Mouse (Mus musculus): ENCODE data around the gene Nab1. TPM values are rescaled to one million over a fixed set of nuclear protein-coding genes. Genes with fewer than 3 reads are reported as not detected.

Gene Nab1
- polyA plus RNA-seq, 1 experiment from 2014 or later = 8.0 TPM

- H3K4me1 ChIP-seq (ENCODE audit: control insufficient read depth, insufficient read depth, low read depth, low read length) = peaks cover 4% of the 10 kb centered on the region; the same call in 1 of the 2 replicates
- no peaks in the 10 kb centered on the region for H3K27me3 ChIP-seq (replicated peaks; ENCODE audit: control insufficient read depth, insufficient read depth, low read length)
- H3K36me3 ChIP-seq (ENCODE audit: control insufficient read depth, insufficient read depth, low read length) = no peaks in the 10 kb centered on the region
- H3K9ac ChIP-seq (ENCODE audit: low read depth, low read length) = no peak overlapping the region
- H3K4me2 ChIP-seq (ENCODE audit: low read length) = peak overlapping the region; percentile 96
- peak overlapping the region; percentile 93 for H3K4me3 ChIP-seq (ENCODE audit: low read length)
- no peak for ATAC-seq
- H3K27ac ChIP-seq (ENCODE audit: low read depth, low read length) = no peak overlapping the region
- no peaks in the 10 kb centered on the region for H3K9me3 ChIP-seq (ENCODE audit: control insufficient read depth, low read length)
- 16% methylated on average over 6 of the region's 6 CpGs for WGBS
These were observed 1.6 kb downstream of the Nab1 start for GRCm38 (mm10) chr1:52498786-52499450.

- Histone ChIP-seq H3K9ac (ENCODE audit: low read depth, low read length) (no peak overlapping the region), H3K4me1 (ENCODE audit: control insufficient read depth, insufficient read depth, low read depth, low read length) (no peaks in the 10 kb centered on the region), H3K27me3 (replicated peaks; ENCODE audit: control insufficient read depth, insufficient read depth, low read length) (no peaks in the 10 kb centered on the region), H3K36me3 (ENCODE audit: control insufficient read depth, insufficient read depth, low read length) (peaks cover 3% of the 10 kb centered on the region; the same call in 1 of the 2 replicates), H3K9me3 (ENCODE audit: control insufficient read depth, low read length) (no peaks in the 10 kb centered on the region), H3K4me2 (ENCODE audit: low read length) (no peak overlapping the region), H3K4me3 (ENCODE audit: low read length) (no peak overlapping the region), H3K27ac (ENCODE audit: low read depth, low read length) (no peak overlapping the region)
- 63% methylated on average over 7 of the region's 7 CpGs for WGBS
- ATAC-seq = 0 out of 2 replicates have a peak, but pooled peaks have one; percentile 52
These were observed 10.8 kb downstream of the Nab1 start for GRCm38 (mm10) chr1:52489538-52490181.

GRCm38 (mm10) chr1:52484980-52485379, 15.5 kb downstream of the Nab1 start:
- Histone ChIP-seq H3K4me3 (ENCODE audit: low read length) (no peak overlapping the region), H3K4me2 (ENCODE audit: low read length) (no peak overlapping the region), H3K9ac (ENCODE audit: low read depth, low read length) (no peak overlapping the region), H3K27me3 (replicated peaks; ENCODE audit: control insufficient read depth, insufficient read depth, low read length) (no peaks in the 10 kb centered on the region), H3K27ac (ENCODE audit: low read depth, low read length) (no peak overlapping the region), H3K4me1 (ENCODE audit: control insufficient read depth, insufficient read depth, low read depth, low read length) (no peaks in the 10 kb centered on the region), H3K9me3 (ENCODE audit: control insufficient read depth, low read length) (no peaks in the 10 kb centered on the region), H3K36me3 (ENCODE audit: control insufficient read depth, insufficient read depth, low read length) (peaks cover 3% of the 10 kb centered on the region; the same call in 1 of the 2 replicates)
- WGBS = 94% methylated on average over 4 of the region's 4 CpGs
- no peak for ATAC-seq

- H3K9me3 ChIP-seq (ENCODE audit: control insufficient read depth, low read length) = no peaks in the 10 kb centered on the region
- H3K4me1 ChIP-seq (ENCODE audit: control insufficient read depth, insufficient read depth, low read depth, low read length) = no peaks in the 10 kb centered on the region
- ATAC-seq = no peak
- no peak overlapping the region for H3K27ac ChIP-seq (ENCODE audit: low read depth, low read length)
- no peak overlapping the region for H3K4me3 ChIP-seq (ENCODE audit: low read length)
- no peak overlapping the region for H3K4me2 ChIP-seq (ENCODE audit: low read length)
- WGBS = 100% methylated on average over 1 of the region's 1 CpGs
- no peaks in the 10 kb centered on the region for H3K27me3 ChIP-seq (replicated peaks; ENCODE audit: control insufficient read depth, insufficient read depth, low read length)
- H3K36me3 ChIP-seq (ENCODE audit: control insufficient read depth, insufficient read depth, low read length) = peaks cover 6% of the 10 kb centered on the region; the same call in 1 of the 2 replicates
- no peak overlapping the region for H3K9ac ChIP-seq (ENCODE audit: low read depth, low read length)
These were observed 26.2 kb downstream of the Nab1 start for GRCm38 (mm10) chr1:52474291-52474690.

- Histone ChIP-seq H3K9ac (ENCODE audit: low read depth, low read length) (no peak overlapping the region), H3K4me2 (ENCODE audit: low read length) (no peak overlapping the region), H3K36me3 (ENCODE audit: control insufficient read depth, insufficient read depth, low read length) (no peaks in the 10 kb centered on the region), H3K4me1 (ENCODE audit: control insufficient read depth, insufficient read depth, low read depth, low read length) (no peaks in the 10 kb centered on the region), H3K4me3 (ENCODE audit: low read length) (no peak overlapping the region), H3K27ac (ENCODE audit: low read depth, low read length) (no peak overlapping the region), H3K27me3 (replicated peaks; ENCODE audit: control insufficient read depth, insufficient read depth, low read length) (no peaks in the 10 kb centered on the region), H3K9me3 (ENCODE audit: control insufficient read depth, low read length) (no peaks in the 10 kb centered on the region)
- ATAC-seq = peak; percentile 93
- WGBS = 27% methylated on average over 7 of the region's 7 CpGs
These were observed 29.5 kb downstream of the Nab1 start for GRCm38 (mm10) chr1:52470811-52471489.

GRCm38 (mm10) chr1:52470326-52470725, 30.2 kb downstream of the Nab1 start:
- Histone ChIP-seq H3K9me3 (ENCODE audit: control insufficient read depth, low read length) (no peaks in the 10 kb centered on the region), H3K4me2 (ENCODE audit: low read length) (no peak overlapping the region), H3K4me3 (ENCODE audit: low read length) (no peak overlapping the region), H3K36me3 (ENCODE audit: control insufficient read depth, insufficient read depth, low read length) (no peaks in the 10 kb centered on the region), H3K27ac (ENCODE audit: low read depth, low read length) (no peak overlapping the region; the same call in 1 of the 2 replicates), H3K4me1 (ENCODE audit: control insufficient read depth, insufficient read depth, low read depth, low read length) (no peaks in the 10 kb centered on the region), H3K27me3 (replicated peaks; ENCODE audit: control insufficient read depth, insufficient read depth, low read length) (no peaks in the 10 kb centered on the region), H3K9ac (ENCODE audit: low read depth, low read length) (no peak overlapping the region)
- 54% methylated on average over 4 of the region's 4 CpGs for whole genome bisulfite sequencing
- peak; percentile 12 for ATAC-seq

- 90% methylated on average over 8 of the region's 8 CpGs for WGBS
- H3K27me3 ChIP-seq (replicated peaks; ENCODE audit: control insufficient read depth, insufficient read depth, low read length) = no peaks in the 10 kb centered on the region
- no peaks in the 10 kb centered on the region for H3K36me3 ChIP-seq (ENCODE audit: control insufficient read depth, insufficient read depth, low read length)
- H3K9me3 ChIP-seq (ENCODE audit: control insufficient read depth, low read length) = no peaks in the 10 kb centered on the region
- no peak overlapping the region for H3K4me3 ChIP-seq (ENCODE audit: low read length)
- no peaks in the 10 kb centered on the region for H3K4me1 ChIP-seq (ENCODE audit: control insufficient read depth, insufficient read depth, low read depth, low read length)
- H3K9ac ChIP-seq (ENCODE audit: low read depth, low read length) = no peak overlapping the region
- no peak overlapping the region for H3K4me2 ChIP-seq (ENCODE audit: low read length)
- H3K27ac ChIP-seq (ENCODE audit: low read depth, low read length) = no peak overlapping the region
- no peak for ATAC-seq
These were observed 33.9 kb downstream of the Nab1 start for GRCm38 (mm10) chr1:52466518-52467120.

- Histone ChIP-seq H3K9me3 (ENCODE audit: control insufficient read depth, low read length) (no peaks in the 10 kb centered on the region), H3K27ac (ENCODE audit: low read depth, low read length) (no peak overlapping the region), H3K4me3 (ENCODE audit: low read length) (no peak overlapping the region), H3K4me1 (ENCODE audit: control insufficient read depth, insufficient read depth, low read depth, low read length) (no peaks in the 10 kb centered on the region), H3K9ac (ENCODE audit: low read depth, low read length) (no peak overlapping the region), H3K27me3 (replicated peaks; ENCODE audit: control insufficient read depth, insufficient read depth, low read length) (no peaks in the 10 kb centered on the region), H3K36me3 (ENCODE audit: control insufficient read depth, insufficient read depth, low read length) (no peaks in the 10 kb centered on the region), H3K4me2 (ENCODE audit: low read length) (no peak overlapping the region)
- WGBS = 89% methylated on average over 3 of the region's 3 CpGs
- ATAC-seq = no peak
These were observed 34.6 kb downstream of the Nab1 start for GRCm38 (mm10) chr1:52465830-52466229.

GRCm38 (mm10) chr1:52465264-52465663, 35.2 kb downstream of the Nab1 start:
- H3K27ac ChIP-seq (ENCODE audit: low read depth, low read length) = no peak overlapping the region
- H3K4me1 ChIP-seq (ENCODE audit: control insufficient read depth, insufficient read depth, low read depth, low read length) = no peaks in the 10 kb centered on the region
- H3K9ac ChIP-seq (ENCODE audit: low read depth, low read length) = no peak overlapping the region
- H3K36me3 ChIP-seq (ENCODE audit: control insufficient read depth, insufficient read depth, low read length) = no peaks in the 10 kb centered on the region
- H3K4me3 ChIP-seq (ENCODE audit: low read length) = no peak overlapping the region
- no peak overlapping the region for H3K4me2 ChIP-seq (ENCODE audit: low read length)
- H3K9me3 ChIP-seq (ENCODE audit: control insufficient read depth, low read length) = no peaks in the 10 kb centered on the region
- no peak for ATAC-seq
- WGBS = 65% methylated on average over 3 of the region's 3 CpGs
- no peaks in the 10 kb centered on the region for H3K27me3 ChIP-seq (replicated peaks; ENCODE audit: control insufficient read depth, insufficient read depth, low read length)
